Mouse (Mus musculus) layer of hippocampus, adult 18-20 months (tissue): ENCODE results near the gene Lag3. TPM values are rescaled to one million over a fixed set of nuclear protein-coding genes. Genes with fewer than 3 reads are reported as not detected.
A peak's percentile ranks its signal among the peaks of the same experiment; 100 is the strongest.

Experiments used
- DNase-seq, 2 experiments: peaks; one replicate each; pipeline ENCODE4 v3.0.0; 2022; ENCODE audit warnings: low spot score in 2 of 2
- total RNA-seq, 2 experiments: library from RNA; stranded (reverse); gene quantifications; 2 replicates each; pipeline ENCODE4 v1.2.3; 2021

The Lag3 gene
- total RNA-seq, 2 experiments from 2014 or later, result 2.6 to 3.6 TPM

GRCm38 (mm10) chr6:124920318-124921085, 9.0 kb upstream of the Lag3 start:
- DNase-seq, result no peak

- peak; percentile 90 to 95 for DNase-seq
Measured at GRCm38 (mm10) chr6:124919695-124920317, 8.3 kb upstream of the Lag3 start, which contains the start of gene Ptms. TSS of gene Ptms (minus strand) at chr6:124920103.

- peak in 1 of 2 experiments; percentile 36 for DNase-seq
Measured at GRCm38 (mm10) chr6:124918890-124919627, 7.6 kb upstream of the Lag3 start.

- no peak for DNase-seq
Measured at GRCm38 (mm10) chr6:124918331-124918690, 6.8 kb upstream of the Lag3 start.

- DNase-seq, result peak; percentile 93 to 95
Measured at GRCm38 (mm10) chr6:124917518-124918330, 6.2 kb upstream of the Lag3 start.

- peak; percentile 78 to 91 for DNase-seq
Measured at GRCm38 (mm10) chr6:124916695-124917517, 5.4 kb upstream of the Lag3 start.

- DNase-seq, result peak; percentile 58 to 77
Measured at GRCm38 (mm10) chr6:124915942-124916694, 4.6 kb upstream of the Lag3 start.

GRCm38 (mm10) chr6:124915160-124915941, 3.8 kb upstream of the Lag3 start:
- peak in 1 of 2 experiments; percentile 36 for DNase-seq

- DNase-seq, result no peak
Measured at GRCm38 (mm10) chr6:124914511-124914910, 3.0 kb upstream of the Lag3 start.

GRCm38 (mm10) chr6:124913721-124914285, 2.3 kb upstream of the Lag3 start:
- DNase-seq, result no peak

GRCm38 (mm10) chr6:124913214-124913613, 1.7 kb upstream of the Lag3 start:
- no peak for DNase-seq

- no peak for DNase-seq
Measured at GRCm38 (mm10) chr6:124910032-124910431, 1.5 kb downstream of the Lag3 start.

- no peak for DNase-seq
Measured at GRCm38 (mm10) chr6:124907767-124908166, 3.7 kb downstream of the Lag3 start.

- no peak for DNase-seq
Measured at GRCm38 (mm10) chr6:124904991-124905860, 6.3 kb downstream of the Lag3 start.

GRCm38 (mm10) chr6:124904161-124904981, 7.1 kb downstream of the Lag3 start:
- peak; percentile 73 to 89 for DNase-seq

GRCm38 (mm10) chr6:124903580-124904151, 7.8 kb downstream of the Lag3 start:
- peak; percentile 80 to 95 for DNase-seq
